Mouse (Mus musculus): ENCODE measurements around the gene Frmd8.

- no peak for TF ChIP-seq POLR2A (IDR thresholded peaks at IDR 0.05; ENCODE audit: borderline replicate concordance, extremely low read depth, insufficient read depth, insufficient read length, poor library complexity, severe bottlenecking)
- TF ChIP-seq CTCF (IDR thresholded peaks at IDR 0.05; ENCODE audit: borderline replicate concordance, extremely low read depth, insufficient read depth, insufficient read length): no peak
Observed at GRCm38 (mm10) chr19:5810840-5811563, 64.1 kb downstream of the Frmd8 start.
